Comparison of ENCODE assay signal across 28 mouse cellular contexts in genomic region chr17:73514862-73515261, GRCm38 (mm10).
"Had no signal": no experiment of that assay in that cellular context is flagged by ENCODE, and none has a peak within 500 bp of the region (broad histone marks: within the 10 kb centered on the region; RNA-seq: fewer than 3 reads in every experiment).

No protein-coding gene starts in this region.

- H3K27ac ChIP-seq: heart, adult 2 months; heart, embryonic 13.5 days; heart, embryonic 15.5 days; hindbrain, embryonic 10.5 days; hindbrain, embryonic 12.5 days; hindbrain, embryonic 14.5 days; intestine, embryonic 15.5 days; layer of hippocampus, adult 2 months; left cerebral cortex, adult 2 months; limb, embryonic 10.5 days; limb, embryonic 12.5 days; liver, embryonic 13.5 days; liver, embryonic 15.5 days had no signal

- H3K9me3 ChIP-seq: heart, embryonic 13.5 days; heart, embryonic 15.5 days; hindbrain, embryonic 10.5 days; hindbrain, embryonic 12.5 days; intestine, embryonic 15.5 days; limb, embryonic 10.5 days; limb, embryonic 12.5 days; liver, embryonic 13.5 days; liver, embryonic 15.5 days had no signal

- H3K4me1 ChIP-seq: heart, embryonic 13.5 days; heart, embryonic 15.5 days; hindbrain, embryonic 10.5 days; hindbrain, embryonic 12.5 days; intestine, embryonic 15.5 days; limb, embryonic 10.5 days; limb, embryonic 12.5 days; liver, embryonic 13.5 days; liver, embryonic 15.5 days had no signal

- H3K9ac ChIP-seq: heart, embryonic 13.5 days; heart, embryonic 15.5 days; hindbrain, embryonic 12.5 days; hindbrain, embryonic 14.5 days; intestine, embryonic 15.5 days; limb, embryonic 12.5 days; liver, embryonic 13.5 days; liver, embryonic 15.5 days had no signal

- ATAC-seq: hindbrain, embryonic 16.5 days; intestine, embryonic 15.5 days; intestine, postnatal 0 days had no signal

- H3K4me3 ChIP-seq: heart, adult 2 months; heart, embryonic 13.5 days; heart, embryonic 15.5 days; hindbrain, embryonic 10.5 days; hindbrain, embryonic 12.5 days; intestine, embryonic 15.5 days; layer of hippocampus, adult 2 months; left cerebral cortex, adult 2 months; limb, embryonic 10.5 days; limb, embryonic 12.5 days; liver, embryonic 13.5 days; liver, embryonic 15.5 days had no signal

- H3K4me2 ChIP-seq: heart, embryonic 11.5 days; heart, embryonic 13.5 days; heart, embryonic 15.5 days; hindbrain, embryonic 12.5 days; hindbrain, embryonic 14.5 days; intestine, embryonic 15.5 days; limb, embryonic 12.5 days; liver, embryonic 11.5 days; liver, embryonic 13.5 days; liver, embryonic 15.5 days had no signal

- H3K36me3 ChIP-seq: heart, embryonic 13.5 days; heart, embryonic 15.5 days; hindbrain, embryonic 10.5 days; hindbrain, embryonic 12.5 days; intestine, embryonic 15.5 days; limb, embryonic 10.5 days; limb, embryonic 12.5 days; liver, embryonic 13.5 days; liver, embryonic 15.5 days had no signal

- DNase-seq: gastrocnemius, postnatal 14 days; gastrocnemius, postnatal 36 days; heart, adult 11 months; heart, adult 2 months; heart, postnatal 14 days; heart, postnatal 4 days; kidney, adult 18-20 months; kidney, adult 8-10 months; kidney, postnatal 10 days; kidney, postnatal 25 days; kidney, postnatal 4 days; liver; liver, embryonic 13.5 days had no signal

- H3K27me3 ChIP-seq: heart, embryonic 13.5 days; heart, embryonic 15.5 days; hindbrain, embryonic 12.5 days; intestine, embryonic 15.5 days; limb, embryonic 12.5 days; liver, embryonic 13.5 days; liver, embryonic 15.5 days had no signal
